Mouse (Mus musculus) layer of hippocampus, postnatal 25 days (tissue): ENCODE results near the gene Prkcb. TPM values are rescaled to one million over a fixed set of nuclear protein-coding genes. Genes with fewer than 3 reads are reported as not detected.

ENCODE experiments used
- DNase-seq, 2 experiments: peaks; one replicate each; pipeline ENCODE4 v3.0.0; 2022; ENCODE audit warnings: mixed read lengths in 2 of 2, low spot score in 1 of 2; ENCODE audit errors: extremely low spot score in 1 of 2
- total RNA-seq, 2 experiments: library from RNA; stranded (reverse); gene quantifications; 2 replicates each; pipeline ENCODE4 v1.2.3; 2021

Gene Prkcb
- total RNA-seq, 2 experiments from 2014 or later, result 775 to 867 TPM

- DNase-seq, result no peak
Observed at GRCm38 (mm10) chr7:122317485-122317884, 28.9 kb downstream of the Prkcb start.

GRCm38 (mm10) chr7:122319566-122319965, 31.0 kb downstream of the Prkcb start:
- no peak for DNase-seq

- no peak for DNase-seq
Observed at GRCm38 (mm10) chr7:122320843-122321544, 32.4 kb downstream of the Prkcb start.

- DNase-seq, result no peak
Observed at GRCm38 (mm10) chr7:122322038-122322690, 33.6 kb downstream of the Prkcb start.

GRCm38 (mm10) chr7:122327942-122328341, 39.4 kb downstream of the Prkcb start:
- DNase-seq, result no peak

- DNase-seq, result no peak
Observed at GRCm38 (mm10) chr7:122328466-122328865, 39.9 kb downstream of the Prkcb start.

GRCm38 (mm10) chr7:122329588-122329987, 41.0 kb downstream of the Prkcb start:
- DNase-seq, result no peak

- DNase-seq, result no peak
Observed at GRCm38 (mm10) chr7:122333686-122334085, 45.1 kb downstream of the Prkcb start.

- DNase-seq, result no peak
Observed at GRCm38 (mm10) chr7:122337302-122337701, 48.8 kb downstream of the Prkcb start.

- no peak for DNase-seq
Observed at GRCm38 (mm10) chr7:122338055-122338454, 49.5 kb downstream of the Prkcb start.

- no peak for DNase-seq
Observed at GRCm38 (mm10) chr7:122339476-122339875, 50.9 kb downstream of the Prkcb start.

- DNase-seq, result no peak
Observed at GRCm38 (mm10) chr7:122341813-122342212, 53.3 kb downstream of the Prkcb start.

GRCm38 (mm10) chr7:122344656-122345055, 56.1 kb downstream of the Prkcb start:
- no peak for DNase-seq

GRCm38 (mm10) chr7:122346251-122347242, 58.0 kb downstream of the Prkcb start:
- DNase-seq, result no peak

GRCm38 (mm10) chr7:122347433-122347832, 58.9 kb downstream of the Prkcb start:
- no peak for DNase-seq

GRCm38 (mm10) chr7:122349961-122350360, 61.4 kb downstream of the Prkcb start:
- DNase-seq, result no peak

GRCm38 (mm10) chr7:122350741-122351140, 62.2 kb downstream of the Prkcb start:
- no peak for DNase-seq

- DNase-seq, result no peak
Observed at GRCm38 (mm10) chr7:122351816-122352215, 63.3 kb downstream of the Prkcb start.

- no peak for DNase-seq
Observed at GRCm38 (mm10) chr7:122352566-122353277, 64.2 kb downstream of the Prkcb start.

- no peak for DNase-seq
Observed at GRCm38 (mm10) chr7:122353329-122353728, 64.8 kb downstream of the Prkcb start.
